Mouse (Mus musculus): ENCODE measurements around the gene Id3. TPM values are rescaled to one million over a fixed set of nuclear protein-coding genes. Genes with fewer than 3 reads are reported as not detected.
"Not testable (repeated sequence)": the region's sequence is repeated elsewhere in the genome, so short reads cannot be mapped to it uniquely, and the experiment has no call there.

Gene Id3
- 0.38 and 0.54 TPM in 2 replicates for polyA plus RNA-seq (2012)

GRCm38 (mm10) chr4:136143193-136143976 is at the start of gene Id3:
TSS of gene Id3 (plus strand) at chr4:136143497.
- H3K4me1 ChIP-seq (ENCODE audit: control insufficient read depth), result peaks cover 39% of the 10 kb centered on the region
- peaks cover 100% of the 10 kb centered on the region for H3K27me3 ChIP-seq (ENCODE audit: control insufficient read depth)

GRCm38 (mm10) chr4:136094519-136095219 is 48.6 kb upstream of the Id3 start:
- no peaks in the 10 kb centered on the region for H3K4me1 ChIP-seq (ENCODE audit: control insufficient read depth)
- no peaks in the 10 kb centered on the region for H3K9me3 ChIP-seq (ENCODE audit: control insufficient read depth, low read length)
- no peaks in the 10 kb centered on the region for H3K27me3 ChIP-seq (ENCODE audit: control insufficient read depth)
- no peak for TF ChIP-seq GATA1 (IDR thresholded peaks at IDR 0.05; ENCODE audit: low read length)
- TF ChIP-seq TAL1 (IDR thresholded peaks at IDR 0.05; ENCODE audit: low read length), result no peak
- no peaks in the 10 kb centered on the region for H3K36me3 ChIP-seq (ENCODE audit: control insufficient read depth)
- no peak overlapping the region for H3K4me3 ChIP-seq (replicated peaks)

More at GRCm38 (mm10) chr4:136143193-136143976, at the start of gene Id3:
- Histone ChIP-seq H3K36me3 (ENCODE audit: control insufficient read depth) (no peaks in the 10 kb centered on the region), H3K9me3 (ENCODE audit: control insufficient read depth, low read length) (peaks cover 18% of the 10 kb centered on the region; the same call in 1 of the 2 replicates), H3K4me3 (replicated peaks) (peak within 1 kb of the TSS; percentile 47)
- no peak for TF ChIP-seq TAL1 (IDR thresholded peaks at IDR 0.05; ENCODE audit: low read length)
- no peak for TF ChIP-seq GATA1 (IDR thresholded peaks at IDR 0.05; ENCODE audit: low read length)

- no peaks in the 10 kb centered on the region for H3K9me3 ChIP-seq (ENCODE audit: control insufficient read depth, low read length)
- no peaks in the 10 kb centered on the region for H3K4me1 ChIP-seq (ENCODE audit: control insufficient read depth)
Observed at GRCm38 (mm10) chr4:136095490-136096105, 47.7 kb upstream of the Id3 start.

DNA sequence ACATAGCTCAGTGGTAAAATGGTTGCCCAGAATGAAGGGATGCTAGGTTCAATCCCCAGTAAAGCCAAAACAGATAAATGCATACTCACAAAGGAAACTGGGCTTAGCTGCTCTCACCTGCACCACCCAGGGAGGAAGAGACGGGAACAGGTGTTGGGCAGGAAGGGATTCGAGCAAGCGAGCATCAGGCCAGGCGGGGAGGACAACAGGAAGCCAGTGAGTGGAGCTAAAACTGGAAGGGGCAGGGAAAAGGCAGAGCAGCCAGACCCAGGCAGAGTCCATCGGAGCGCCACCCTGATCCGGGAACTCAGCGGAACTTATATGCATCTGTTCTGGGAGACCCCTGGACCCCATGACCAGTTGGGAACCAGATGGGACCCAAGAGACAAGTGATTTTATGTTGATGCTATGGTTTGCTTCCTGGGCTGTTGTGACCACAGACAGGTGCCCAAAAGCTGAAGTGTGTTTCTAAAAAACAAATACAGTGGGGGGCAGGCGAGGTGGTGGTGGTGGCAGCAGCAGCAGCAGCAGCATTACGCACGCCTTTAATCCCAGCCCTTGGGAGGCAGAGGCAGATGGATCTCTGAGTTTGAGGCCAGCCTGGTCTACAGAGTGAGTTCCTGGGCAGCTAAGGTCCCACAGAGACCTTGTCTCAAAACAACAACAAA is 46.7 kb upstream of the Id3 start:
- Histone ChIP-seq H3K36me3 (ENCODE audit: control insufficient read depth) (no peaks in the 10 kb centered on the region), H3K27me3 (ENCODE audit: control insufficient read depth) (no peaks in the 10 kb centered on the region), H3K4me3 (replicated peaks) (no peak overlapping the region), H3K9me3 (ENCODE audit: control insufficient read depth, low read length) (no peaks in the 10 kb centered on the region), H3K4me1 (ENCODE audit: control insufficient read depth) (no peaks in the 10 kb centered on the region)
- no peak for TF ChIP-seq GATA1 (IDR thresholded peaks at IDR 0.05; ENCODE audit: low read length)

More at GRCm38 (mm10) chr4:136095490-136096105, 47.7 kb upstream of the Id3 start:
- no peaks in the 10 kb centered on the region for H3K27me3 ChIP-seq (ENCODE audit: control insufficient read depth)
- no peak for TF ChIP-seq GATA1 (IDR thresholded peaks at IDR 0.05; ENCODE audit: low read length)
- TF ChIP-seq TAL1 (IDR thresholded peaks at IDR 0.05; ENCODE audit: low read length), result no peak
- H3K4me3 ChIP-seq (replicated peaks), result no peak overlapping the region
- no peaks in the 10 kb centered on the region for H3K36me3 ChIP-seq (ENCODE audit: control insufficient read depth)

- H3K27me3 ChIP-seq (ENCODE audit: control insufficient read depth), result no peaks in the 10 kb centered on the region; the same call in 1 of the 2 replicates
- H3K4me1 ChIP-seq (ENCODE audit: control insufficient read depth), result no peaks in the 10 kb centered on the region
- no peak overlapping the region for H3K4me3 ChIP-seq (replicated peaks)
- H3K9me3 ChIP-seq (ENCODE audit: control insufficient read depth, low read length), result no peaks in the 10 kb centered on the region
- TF ChIP-seq TAL1 (IDR thresholded peaks at IDR 0.05; ENCODE audit: low read length) (no peak), GATA1 (IDR thresholded peaks at IDR 0.05; ENCODE audit: low read length) (no peak)
- H3K36me3 ChIP-seq (ENCODE audit: control insufficient read depth), result no peaks in the 10 kb centered on the region
Observed at GRCm38 (mm10) chr4:136098446-136098845, 44.9 kb upstream of the Id3 start.

GRCm38 (mm10) chr4:136100396-136101070 is 42.8 kb upstream of the Id3 start:
- Histone ChIP-seq H3K27me3 (ENCODE audit: control insufficient read depth) (peaks cover 14% of the 10 kb centered on the region), H3K4me3 (replicated peaks) (no peak overlapping the region), H3K4me1 (ENCODE audit: control insufficient read depth) (no peaks in the 10 kb centered on the region), H3K9me3 (ENCODE audit: control insufficient read depth, low read length) (no peaks in the 10 kb centered on the region), H3K36me3 (ENCODE audit: control insufficient read depth) (no peaks in the 10 kb centered on the region)
- no peak for TF ChIP-seq GATA1 (IDR thresholded peaks at IDR 0.05; ENCODE audit: low read length)
- no peak for TF ChIP-seq TAL1 (IDR thresholded peaks at IDR 0.05; ENCODE audit: low read length)

DNA sequence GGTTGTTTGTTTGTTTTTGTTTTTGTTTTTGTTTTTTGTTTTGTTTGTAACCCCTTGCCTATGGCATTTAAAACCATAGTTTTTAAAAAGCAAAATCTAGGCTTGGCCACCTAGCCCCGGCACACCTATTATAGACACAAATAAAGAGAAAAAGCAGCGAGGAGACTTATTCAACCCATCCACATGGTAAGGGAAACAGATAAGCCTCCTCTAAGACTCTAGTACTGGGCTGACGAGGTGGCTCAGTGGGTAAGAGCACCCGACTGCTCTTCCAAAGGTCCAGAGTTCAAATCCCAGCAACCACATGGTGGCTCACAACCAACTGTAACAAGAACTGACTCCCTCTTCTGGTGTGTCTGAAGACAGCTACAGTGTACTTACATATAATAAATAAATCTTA is 41.5 kb upstream of the Id3 start:
- H3K36me3 ChIP-seq (ENCODE audit: control insufficient read depth); H3K4me3 ChIP-seq (replicated peaks); H3K9me3 ChIP-seq (ENCODE audit: control insufficient read depth, low read length); H3K4me1 ChIP-seq (ENCODE audit: control insufficient read depth): not testable (repeated sequence)
- peaks cover 16% of the 10 kb centered on the region for H3K27me3 ChIP-seq (ENCODE audit: control insufficient read depth)

DNA sequence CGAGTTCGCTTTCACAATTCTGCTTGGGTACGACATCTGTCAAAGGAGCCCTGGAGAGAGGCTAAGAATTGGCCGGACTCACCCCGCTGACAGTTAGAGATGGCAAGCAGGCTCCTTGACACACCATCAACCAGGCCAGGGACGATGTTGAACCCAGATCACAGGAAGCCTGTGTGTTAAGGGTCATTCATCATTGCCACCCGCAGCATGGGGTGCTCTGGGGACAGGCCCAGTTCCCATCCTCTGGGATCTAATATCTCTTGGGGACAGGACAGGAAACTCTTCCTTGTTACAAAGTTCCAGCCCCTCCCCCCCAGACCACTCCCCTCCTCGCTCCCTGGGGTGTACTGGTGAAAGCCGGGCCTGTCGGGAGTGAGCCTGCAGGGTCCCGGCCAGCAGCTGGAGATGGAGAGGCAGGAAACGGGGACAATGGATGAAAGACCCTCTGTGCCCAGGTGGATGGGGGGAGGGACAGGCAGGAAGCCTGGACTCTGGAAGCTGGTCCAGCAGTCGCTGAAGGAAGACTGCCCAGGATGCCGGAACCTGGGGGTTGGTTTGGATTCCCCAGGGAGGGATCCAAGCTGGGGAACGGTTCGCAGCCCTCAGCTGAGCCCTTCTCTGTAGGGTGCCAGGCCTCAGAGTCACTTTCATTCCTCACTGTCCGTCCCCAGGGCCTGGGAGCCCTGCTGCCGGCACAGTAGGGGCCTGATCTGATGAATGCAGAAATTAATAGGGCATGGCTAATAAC is 38.5 kb upstream of the Id3 start:
- H3K27me3 ChIP-seq (ENCODE audit: control insufficient read depth), result peaks cover 16% of the 10 kb centered on the region
- no peak for TF ChIP-seq GATA1 (IDR thresholded peaks at IDR 0.05; ENCODE audit: low read length)
- TF ChIP-seq TAL1 (IDR thresholded peaks at IDR 0.05; ENCODE audit: low read length), result no peak
- no peak overlapping the region for H3K4me3 ChIP-seq (replicated peaks)
- H3K36me3 ChIP-seq (ENCODE audit: control insufficient read depth), result no peaks in the 10 kb centered on the region
- H3K4me1 ChIP-seq (ENCODE audit: control insufficient read depth), result no peaks in the 10 kb centered on the region
- no peaks in the 10 kb centered on the region for H3K9me3 ChIP-seq (ENCODE audit: control insufficient read depth, low read length)
